Mouse (Mus musculus): ENCODE measurements around the gene Cnih3.

Gene Cnih3

DNA sequence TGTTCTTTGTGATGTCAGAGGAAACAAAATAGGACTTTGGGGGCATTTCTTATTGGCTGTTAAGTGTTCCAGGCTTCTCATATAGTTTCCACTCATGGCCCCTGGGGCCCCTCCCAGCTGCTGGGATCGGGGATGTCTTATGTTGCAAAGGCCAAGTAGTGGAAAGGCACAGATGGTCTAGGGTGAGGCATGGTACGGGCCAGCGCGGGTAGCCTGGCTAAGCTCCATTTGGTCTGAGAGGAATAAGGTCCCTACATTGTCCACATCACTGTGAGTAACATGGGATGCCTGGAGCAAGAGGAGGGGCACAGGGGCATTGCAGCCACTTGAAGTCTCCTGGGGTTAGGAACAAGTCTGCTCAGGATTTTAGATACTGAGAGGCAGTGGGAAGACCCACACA lies 95.1 kb downstream of the Cnih3 start:
- intact Hi-C loops (cut with DNase I) = no loop called here

DNA sequence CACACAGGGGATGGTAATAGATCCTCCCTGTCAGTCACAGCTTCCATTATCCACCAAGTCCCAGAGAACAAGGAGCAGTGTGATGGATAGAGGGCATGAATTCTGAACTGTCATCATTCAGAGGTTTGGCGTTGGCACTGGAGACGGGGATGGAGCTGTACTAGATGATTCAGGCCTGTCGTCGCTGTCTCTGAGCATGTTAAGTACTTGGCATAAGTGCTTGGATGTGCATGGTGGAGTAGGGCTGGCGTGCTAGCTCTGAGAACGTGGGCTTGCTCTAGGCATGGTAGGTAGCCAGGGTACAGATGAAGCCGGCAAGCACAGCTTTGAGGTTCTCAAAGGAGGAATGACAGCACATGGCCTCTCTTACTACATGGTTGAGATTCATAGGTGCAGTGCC lies 95.6 kb downstream of the Cnih3 start:
- intact Hi-C loops (cut with DNase I) = no loop called here

- intact Hi-C loops (cut with DNase I) = no loop called here
Observed at GRCm38 (mm10) chr1:181453106-181453505, 100.7 kb downstream of the Cnih3 start.

- intact Hi-C loops (cut with DNase I) = no loop called here
Observed at GRCm38 (mm10) chr1:181456911-181457310, 104.5 kb downstream of the Cnih3 start.

DNA sequence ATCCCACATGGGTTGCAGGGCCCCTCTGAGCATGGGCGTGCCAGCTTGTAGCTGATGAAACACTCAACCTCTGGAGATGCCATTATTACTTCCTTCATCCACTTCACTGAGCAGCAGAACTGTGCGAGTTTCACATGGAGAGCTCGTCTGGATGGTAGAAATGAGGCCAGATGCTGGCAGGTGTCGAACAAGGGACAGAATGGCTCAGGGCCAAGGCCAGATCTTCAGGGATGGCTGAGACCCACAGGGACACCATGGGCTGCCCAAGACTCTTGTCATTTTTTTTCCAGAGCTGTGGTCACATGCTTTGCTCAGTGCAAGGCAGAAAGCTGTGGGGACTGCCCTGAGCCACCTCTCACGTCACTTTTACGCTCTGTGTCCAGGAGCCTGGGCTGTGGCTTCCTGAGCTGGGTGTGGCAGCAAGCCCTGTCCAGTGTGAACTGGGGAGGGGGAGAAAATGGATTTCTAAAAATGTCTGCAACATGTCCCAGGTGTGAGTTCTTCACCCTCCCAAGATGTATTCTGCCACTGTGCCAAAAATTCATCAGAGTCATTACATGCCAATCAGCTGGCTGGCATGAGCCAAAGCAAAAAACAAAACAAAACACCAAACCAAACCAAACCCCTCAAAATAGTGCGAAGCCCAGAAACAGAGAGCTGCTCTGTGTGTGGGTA lies 107.1 kb downstream of the Cnih3 start:
- intact Hi-C loops (cut with DNase I) = loop anchor here (10.0 kb wide), 1 partner anchor 155 kb away; no protein-coding TSS in a partner anchor

GRCm38 (mm10) chr1:181460283-181460682 lies 107.9 kb downstream of the Cnih3 start:
- intact Hi-C loops (cut with DNase I) = loop anchor here (10.0 kb wide), 1 partner anchor 155 kb away; no protein-coding TSS in a partner anchor

- intact Hi-C loops (cut with DNase I) = loop anchor here (10.0 kb wide), 1 partner anchor 153 kb away; no protein-coding TSS in a partner anchor
Observed at GRCm38 (mm10) chr1:181461484-181461883, 109.1 kb downstream of the Cnih3 start.

- intact Hi-C loops (cut with DNase I) = loop anchor here (10.0 kb wide), 1 partner anchor 153 kb away; no protein-coding TSS in a partner anchor
Observed at GRCm38 (mm10) chr1:181462051-181462905, 109.8 kb downstream of the Cnih3 start.

DNA sequence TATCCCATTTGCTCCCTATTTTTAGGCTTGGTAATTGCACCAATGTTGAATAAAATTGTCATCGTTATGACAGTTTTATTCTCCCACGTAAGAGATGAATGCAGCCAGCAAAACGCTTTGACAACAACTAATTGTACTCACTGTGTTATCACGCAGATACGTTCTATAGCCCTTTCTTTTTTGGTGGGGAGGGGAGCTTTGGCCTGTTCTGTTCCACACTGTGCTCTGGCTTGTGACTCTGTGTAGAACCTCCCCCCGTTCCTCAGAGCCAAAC lies 110.4 kb downstream of the Cnih3 start:
- intact Hi-C loops (cut with DNase I) = loop anchor here (10.0 kb wide), 1 partner anchor 152 kb away; no protein-coding TSS in a partner anchor

- intact Hi-C loops (cut with DNase I) = loop anchor here (1.0 to 10.0 kb wide), 2 partner anchors 80 to 150 kb away; no protein-coding TSS in a partner anchor
Observed at GRCm38 (mm10) chr1:181465027-181465426, 112.6 kb downstream of the Cnih3 start.

DNA sequence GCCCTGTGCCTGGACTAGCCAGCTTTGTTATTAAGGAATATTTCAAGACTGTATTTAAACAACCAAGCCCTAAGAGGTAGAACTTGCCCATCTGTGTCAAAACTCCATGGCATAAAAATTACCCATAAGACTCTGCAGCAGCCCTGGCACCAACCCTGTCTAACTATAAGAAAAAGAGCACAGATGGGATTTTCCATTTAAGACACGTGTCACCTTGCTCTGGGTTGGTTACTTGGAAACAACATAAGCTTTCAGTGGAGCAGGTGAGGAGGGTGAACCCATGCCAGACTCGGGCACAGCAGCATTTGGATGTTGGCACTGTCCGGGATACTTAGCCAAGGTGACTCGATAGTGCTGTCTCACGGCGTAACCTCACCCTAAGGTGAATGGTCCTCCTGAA lies 113.6 kb downstream of the Cnih3 start:
- intact Hi-C loops (cut with DNase I) = loop anchor here (10.0 kb wide), 1 partner anchor 149 kb away; no protein-coding TSS in a partner anchor

GRCm38 (mm10) chr1:181466601-181467320 lies 114.3 kb downstream of the Cnih3 start:
- intact Hi-C loops (cut with DNase I) = loop anchor here (10.0 kb wide), 1 partner anchor 148 kb away; no protein-coding TSS in a partner anchor

- intact Hi-C loops (cut with DNase I) = loop anchor here (10.0 kb wide), 1 partner anchor 148 kb away; no protein-coding TSS in a partner anchor
Observed at GRCm38 (mm10) chr1:181467321-181467670, 114.9 kb downstream of the Cnih3 start.

DNA sequence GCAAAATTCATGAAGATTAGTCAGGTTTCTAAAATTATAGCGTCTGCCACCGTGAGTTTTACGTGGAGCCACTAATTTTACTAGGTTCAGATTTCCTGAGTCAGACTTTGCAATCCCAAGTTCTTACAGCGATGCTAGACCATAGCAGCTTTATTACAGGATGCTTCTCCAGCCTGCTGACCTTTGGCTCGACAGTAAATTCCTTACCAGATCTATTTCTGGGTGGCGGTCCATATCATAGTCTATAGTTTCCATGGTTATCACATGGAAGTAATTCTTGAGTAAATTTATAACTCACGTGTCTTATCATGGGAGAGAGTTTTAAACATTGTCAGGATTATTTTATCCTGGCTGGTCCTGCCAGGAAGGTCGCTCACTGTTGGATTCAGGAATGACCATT lies 117.0 kb downstream of the Cnih3 start:
- intact Hi-C loops (cut with DNase I) = loop anchor here (10.0 kb wide), 1 partner anchor 145 kb away; no protein-coding TSS in a partner anchor

DNA sequence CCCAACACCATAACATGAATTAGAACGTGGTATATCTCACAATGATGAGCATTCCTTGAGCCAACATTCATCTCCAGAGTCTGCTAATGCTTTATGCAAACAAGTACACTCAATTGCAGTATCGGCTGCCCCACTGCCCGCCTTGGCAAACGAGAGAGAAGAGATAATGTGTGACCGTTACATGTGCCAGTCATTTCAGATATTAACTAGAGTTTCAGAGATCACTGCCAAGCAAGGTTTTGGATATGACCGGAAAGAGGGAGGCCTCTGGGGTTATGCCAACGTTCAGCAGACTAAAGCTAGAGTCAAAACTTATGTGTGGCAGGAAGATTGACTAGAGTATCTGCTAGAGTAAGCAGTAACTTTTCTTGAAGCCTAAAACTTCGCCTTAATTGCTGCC lies 123.7 kb downstream of the Cnih3 start:
- intact Hi-C loops (cut with DNase I) = no loop called here

GRCm38 (mm10) chr1:181476557-181476956 lies 124.1 kb downstream of the Cnih3 start:
- intact Hi-C loops (cut with DNase I) = no loop called here

GRCm38 (mm10) chr1:181484696-181485095 lies 132.3 kb downstream of the Cnih3 start:
- intact Hi-C loops (cut with DNase I) = no loop called here

DNA sequence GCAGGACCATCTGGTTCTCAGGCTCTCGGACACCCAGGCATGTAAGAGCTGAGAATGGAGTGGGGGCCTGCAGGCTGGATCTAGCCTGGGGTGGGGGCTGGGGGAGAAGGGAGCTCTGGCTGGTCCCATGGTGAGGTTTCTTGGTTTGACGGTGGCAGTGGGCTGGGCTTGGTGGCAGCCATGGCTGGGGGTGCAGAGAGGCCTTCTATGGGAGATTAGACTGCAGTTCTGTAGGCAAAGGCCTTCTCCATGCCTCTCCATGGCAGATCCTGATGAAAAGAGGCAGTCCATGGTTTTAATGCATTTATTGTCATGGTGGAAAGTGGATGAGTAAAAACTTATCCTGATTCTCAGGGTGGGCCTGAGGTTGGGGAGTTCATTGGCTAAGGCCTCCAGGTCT lies 151.0 kb downstream of the Cnih3 start:
- intact Hi-C loops (cut with DNase I) = no loop called here

DNA sequence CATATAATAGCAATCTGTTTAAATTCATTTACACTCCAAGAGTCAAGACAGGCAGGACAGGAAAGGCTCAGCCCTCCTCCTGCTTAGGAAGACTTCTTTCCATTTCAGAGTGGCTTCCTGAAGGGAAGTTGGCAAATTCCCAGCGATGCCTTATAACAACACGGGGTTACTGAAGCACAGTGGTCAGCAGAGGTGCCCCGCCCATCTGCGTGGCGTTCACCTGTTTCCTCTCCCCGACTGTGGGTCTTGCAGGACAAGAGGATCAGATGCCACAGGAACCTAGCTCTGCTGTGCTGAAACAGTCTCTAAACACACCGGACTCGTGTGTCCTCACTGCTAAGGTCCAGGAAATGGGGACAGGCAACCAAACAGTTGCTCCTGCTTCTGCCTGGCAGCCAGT lies 152.9 kb downstream of the Cnih3 start:
- intact Hi-C loops (cut with DNase I) = no loop called here

All from adrenal gland (tissue).